Mouse (Mus musculus) forelimb bud, embryonic 11.5 days (tissue): ENCODE results near the gene Olfr1394.
"Not testable (repeated sequence)": the region's sequence is repeated elsewhere in the genome, so short reads cannot be mapped to it uniquely, and the experiment has no call there.

Experiments
- DNase-seq: peaks from one replicate; pipeline ENCODE4 v3.0.0-alpha.2; 2012; ENCODE audit warnings: low read depth, low spot score

The Olfr1394 gene

GRCm38 (mm10) chr11:49189737-49190136 lies 35.6 kb downstream of the Olfr1394 start:
- DNase-seq: peak; percentile 35

DNA sequence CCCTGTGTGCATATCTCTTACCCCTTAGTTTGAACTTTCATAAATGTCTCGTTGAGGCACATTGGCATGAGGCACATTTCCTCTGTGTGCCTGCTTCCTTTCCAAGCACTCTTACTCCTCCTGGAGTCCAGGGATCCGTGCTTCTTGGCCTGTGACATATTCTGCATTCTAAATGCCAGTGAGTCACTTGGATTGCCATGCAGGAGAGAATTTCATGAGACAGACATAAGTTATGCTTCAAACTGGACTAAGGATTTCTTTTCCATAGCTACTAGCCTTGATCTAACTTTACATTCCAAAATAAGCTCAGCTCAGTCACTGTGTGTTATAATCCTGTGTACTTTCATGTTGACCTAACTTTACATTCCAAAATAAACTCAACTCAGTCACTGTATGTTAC lies 36.9 kb downstream of the Olfr1394 start:
- no peak for DNase-seq

DNA sequence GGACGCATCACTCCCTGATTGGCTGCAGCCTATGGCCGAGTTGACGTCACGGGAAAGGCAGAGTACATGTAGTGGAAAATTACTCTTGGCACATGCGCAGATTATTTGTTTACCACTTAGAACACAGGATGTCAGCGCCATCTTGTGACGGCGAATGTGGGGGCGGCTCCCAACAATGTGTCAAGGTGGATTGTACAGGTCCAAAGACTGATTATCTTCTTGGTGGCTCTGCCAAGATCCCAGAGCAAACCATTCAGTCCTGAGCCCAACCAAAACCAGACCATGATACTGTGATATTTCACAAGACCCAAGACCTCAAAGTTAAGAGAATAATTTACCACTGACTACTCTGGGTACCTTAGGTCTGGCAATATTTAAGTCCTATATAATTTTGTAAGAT lies 40.6 kb downstream of the Olfr1394 start:
- not testable (repeated sequence) for DNase-seq

GRCm38 (mm10) chr11:49195819-49196322 lies 41.7 kb downstream of the Olfr1394 start:
- no peak for DNase-seq

DNA sequence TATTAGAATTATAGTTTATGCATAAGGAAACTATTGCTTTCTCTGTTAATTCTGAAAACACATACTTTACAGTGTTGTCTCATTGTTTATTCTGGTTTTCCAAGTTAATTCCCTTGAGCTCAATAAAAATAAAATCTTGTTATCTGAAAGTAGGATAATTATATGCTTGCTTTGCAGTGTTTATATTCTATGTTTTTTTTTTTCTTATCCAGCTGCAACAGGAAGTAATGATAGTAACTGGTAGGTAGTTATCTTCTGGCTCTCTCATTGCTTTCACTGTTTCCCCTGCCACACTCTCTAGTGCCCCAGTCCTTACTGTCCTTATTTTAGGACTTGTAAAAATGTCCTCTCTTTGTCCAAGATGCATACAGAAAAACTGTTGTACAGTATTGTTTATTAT lies 46.5 kb downstream of the Olfr1394 start:
- no peak for DNase-seq

DNA sequence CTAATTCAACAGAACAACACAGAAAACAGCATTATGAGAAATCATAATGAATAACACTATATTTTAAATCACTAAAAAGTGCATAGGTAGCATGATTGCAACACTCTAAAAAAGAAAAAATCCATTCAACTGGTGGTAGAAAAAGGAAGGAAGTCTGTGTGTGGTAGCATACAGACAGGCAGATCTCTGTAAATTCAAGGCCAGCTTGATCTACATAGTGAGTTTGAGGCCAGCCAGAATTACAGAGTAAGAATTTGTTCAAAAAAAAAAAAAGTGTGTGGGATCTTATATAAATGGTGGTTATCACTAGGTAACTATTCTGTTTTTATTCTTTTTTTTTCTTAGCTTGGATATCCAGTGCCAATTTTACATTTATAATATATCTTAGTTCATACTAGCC lies 47.0 kb downstream of the Olfr1394 start:
- DNase-seq: no peak

DNA sequence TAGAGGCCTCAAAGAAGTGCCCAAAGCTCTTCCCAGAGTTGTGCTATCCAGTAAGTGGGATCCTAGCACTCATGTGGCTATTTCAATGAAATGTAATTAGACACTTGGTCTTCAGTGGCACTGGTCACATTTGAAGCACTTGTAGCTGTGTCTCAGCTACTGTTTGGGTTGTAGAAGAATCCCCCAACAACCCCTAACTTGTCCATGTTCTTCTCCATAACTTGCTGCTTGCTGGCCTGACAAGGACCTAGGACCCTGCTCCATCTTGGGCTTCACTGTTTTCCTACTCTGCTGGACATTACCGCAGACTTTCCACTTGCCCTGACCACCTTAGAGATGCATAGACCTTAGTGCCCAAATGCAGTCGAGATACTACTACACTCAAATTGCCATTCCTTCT lies 47.9 kb downstream of the Olfr1394 start:
- DNase-seq: no peak

DNA sequence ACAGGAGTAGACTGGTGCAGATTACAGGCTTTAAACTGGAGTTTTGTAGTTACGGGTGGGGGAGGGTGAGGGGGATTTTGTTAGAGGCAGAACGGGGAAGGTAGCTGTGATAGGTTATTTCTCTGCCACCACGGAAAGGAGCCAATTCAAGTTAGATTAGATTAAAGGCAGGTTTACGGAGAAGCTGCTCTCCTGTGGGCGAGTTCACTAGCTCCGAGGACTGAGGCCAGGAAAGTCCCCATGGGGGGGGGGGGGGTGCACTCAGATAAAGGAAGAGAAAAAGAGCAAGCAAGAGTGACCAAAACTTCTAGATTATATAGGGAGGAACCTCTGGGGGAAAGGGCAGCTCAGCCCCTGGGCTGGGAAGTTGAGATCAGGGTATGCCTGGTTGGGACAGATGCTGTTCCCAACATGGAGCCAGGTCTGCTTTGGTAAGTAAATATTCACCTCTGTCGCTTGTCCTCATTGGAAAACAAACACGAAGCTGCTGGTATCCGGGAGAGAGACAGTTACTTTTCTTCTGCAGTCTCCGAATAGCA lies 48.4 kb downstream of the Olfr1394 start:
- peak; percentile 8 for DNase-seq

- peak; percentile 90 for DNase-seq
These were observed 49.1 kb downstream of the Olfr1394 start, which contains the start of gene Zfp62 for GRCm38 (mm10) chr11:49203129-49203768. TSS of gene Zfp62 (plus strand) at chr11:49203292.

DNA sequence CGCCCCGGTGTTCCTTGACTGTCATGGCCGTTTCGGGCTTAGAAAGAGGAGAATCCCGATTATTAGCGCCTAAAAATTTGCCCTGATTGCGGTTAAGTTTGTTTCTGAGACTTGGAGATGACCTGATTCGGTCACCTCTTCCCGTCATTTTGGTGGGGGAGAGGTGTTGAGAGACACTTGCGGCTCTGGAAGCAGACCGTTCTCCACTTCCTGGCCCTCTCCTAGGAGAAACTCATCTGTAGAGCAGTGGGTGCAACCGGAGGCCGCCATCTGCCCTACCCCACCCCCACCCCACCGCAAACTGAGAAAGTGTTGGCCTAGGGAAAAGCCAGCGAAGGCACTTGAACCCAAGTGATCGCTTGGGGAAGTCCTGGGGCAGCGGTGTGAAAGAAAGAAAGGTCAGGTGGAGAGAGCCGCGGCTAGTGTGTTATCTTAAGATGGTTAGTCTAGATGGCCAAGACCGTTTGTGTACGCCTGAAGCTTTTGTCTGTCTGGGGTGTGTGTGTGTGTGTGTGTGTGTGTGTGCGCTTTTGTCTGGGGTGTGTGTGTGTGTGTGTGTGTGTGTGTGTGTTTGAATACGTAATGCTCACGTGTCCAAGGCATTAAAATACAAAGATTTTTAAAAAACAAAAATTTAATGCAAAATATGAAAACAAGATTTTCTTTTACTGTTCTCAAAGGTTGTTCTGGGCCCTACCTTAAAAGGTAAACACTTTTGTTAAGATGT lies 49.8 kb downstream of the Olfr1394 start:
- DNase-seq: peak; percentile 61

GRCm38 (mm10) chr11:49205080-49205590 lies 51.0 kb downstream of the Olfr1394 start:
- no peak for DNase-seq

GRCm38 (mm10) chr11:49207495-49207894 lies 53.3 kb downstream of the Olfr1394 start:
- DNase-seq: no peak
